Mouse (Mus musculus) bone marrow macrophage, adult 2 months (primary cell): ENCODE data around the gene Trem2.

ENCODE experiments used
- CTCF ChIP-seq: IDR thresholded peaks from 2 replicates; pipeline ENCODE4 v1.5.1; 2012; ENCODE audit warnings: low read depth, mild to moderate bottlenecking, low read length, moderate library complexity
- POLR2A ChIP-seq: IDR thresholded peaks from 2 replicates; pipeline ENCODE4 v1.6.1; 2012; ENCODE audit warnings: mild to moderate bottlenecking, low read depth, low read length, borderline replicate concordance

DNA sequence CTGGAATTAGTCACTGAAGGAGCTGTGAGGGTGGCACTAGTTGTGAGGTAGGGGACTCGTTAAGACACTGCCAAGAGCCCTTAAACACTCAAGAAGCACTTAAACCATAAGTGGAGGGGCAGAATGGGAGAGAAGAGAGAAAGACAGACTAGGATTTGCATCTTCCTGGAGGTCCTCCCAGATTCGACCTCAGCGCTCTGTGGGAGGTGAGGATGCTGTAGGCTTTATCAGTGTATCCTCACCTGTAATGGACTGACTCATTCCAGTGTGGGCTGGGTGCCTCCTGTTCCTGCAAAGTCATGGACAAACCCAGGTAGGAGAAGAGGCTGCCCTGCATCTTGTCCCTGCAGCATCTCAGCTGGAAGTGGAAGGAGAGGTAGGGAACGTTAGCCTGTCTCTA is 633 bp downstream of the Trem2 start:
- TF ChIP-seq POLR2A (no peak), CTCF (no peak)
